8 mouse cellular contexts compared by ENCODE assay signal in the genomic region with DNA sequence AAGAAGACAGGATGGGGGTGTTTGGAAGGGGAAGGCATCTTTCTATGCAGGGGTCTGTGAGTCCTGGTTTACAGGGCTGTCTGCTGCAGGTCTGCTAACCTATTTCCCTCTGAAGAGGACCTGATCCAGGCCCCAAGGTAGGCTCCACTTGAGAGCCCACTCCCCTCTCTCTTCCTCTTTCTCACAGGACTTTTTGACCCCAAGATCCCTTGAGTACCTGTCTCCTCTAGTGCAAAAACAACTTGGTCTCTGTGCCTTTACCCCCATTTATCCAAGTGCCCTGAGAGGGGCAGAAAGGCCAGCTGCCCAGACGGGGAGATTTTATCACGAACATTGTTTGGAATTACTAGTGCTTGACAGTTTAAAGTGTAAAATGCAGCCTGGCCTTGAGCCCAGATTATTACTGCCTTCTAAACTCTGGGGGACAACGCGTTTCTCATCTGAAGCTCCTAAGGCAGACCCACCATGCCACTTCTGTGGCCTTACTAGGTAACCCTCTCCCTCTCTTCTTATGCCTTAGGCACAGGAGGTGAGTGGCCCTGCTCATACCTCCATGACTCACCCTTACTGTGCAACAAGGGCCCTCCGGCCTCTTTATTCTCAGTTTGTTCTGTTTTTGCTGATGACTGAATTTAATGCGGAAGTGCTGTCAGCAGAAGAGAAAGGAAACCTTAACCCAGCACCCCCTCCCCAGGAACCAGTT.
A peak's percentile ranks its signal among the peaks of the same experiment; 100 is the strongest.
DNase-seq lines count a peak whose midpoint lies in the region; ATAC-seq and TF ChIP-seq lines count a peak whose summit lies in the region.

No protein-coding gene starts in this region.

- no peak overlapping the region for H3K4me3 ChIP-seq in liver, adult 2 months (ENCODE audit: insufficient read depth, low read depth, low read length)
- no peak overlapping the region for H3K4me3 ChIP-seq in heart, embryonic 13.5 days

- no peaks in the 10 kb centered on the region for H3K79me2 ChIP-seq in liver, adult 2 months (ENCODE audit: control insufficient read depth, insufficient read depth, low read length)

- H3K4me1 ChIP-seq in liver, adult 2 months (ENCODE audit: control insufficient read depth, insufficient read depth, low read length) = peaks cover 46% of the 10 kb centered on the region
- H3K4me1 ChIP-seq in heart, embryonic 13.5 days = peaks cover 84% of the 10 kb centered on the region

- H3K27ac ChIP-seq in liver, adult 2 months (replicated peaks; ENCODE audit: insufficient read depth, low read depth, low read length) = peak overlapping the region; percentile 99
- peak overlapping the region; percentile 94 for H3K27ac ChIP-seq in heart, embryonic 13.5 days (replicated peaks)

- no peak for ATAC-seq in heart, embryonic 13.5 days (ENCODE audit: extremely low read depth, insufficient number of reproducible peaks, low FRiP score, low TSS enrichment)
- peak; percentile 14; the same call in 1 of the 2 replicates for ATAC-seq in megakaryocyte progenitor cell, adult 5-6 weeks (replicated peaks; ENCODE audit: poor library complexity)
- no peak for ATAC-seq in megakaryocyte-erythroid progenitor cell, adult 5-6 weeks (replicated peaks; ENCODE audit: low FRiP score, low TSS enrichment, poor library complexity, severe bottlenecking)

- H3K9me3 ChIP-seq in heart, embryonic 13.5 days = no peaks in the 10 kb centered on the region

- peak overlapping the region; percentile 47; the same call in 1 of the 2 replicates for H3K9ac ChIP-seq in liver, adult 2 months (ENCODE audit: low read depth, low read length)
- H3K9ac ChIP-seq in heart, embryonic 13.5 days = peak overlapping the region; percentile 78

- no peak for TF ChIP-seq POLR2A in liver, adult 2 months (IDR thresholded peaks at IDR 0.05; ENCODE audit: extremely low read depth, insufficient read depth, low read length)

- no peak for TF ChIP-seq CTCF in liver, adult 2 months (IDR thresholded peaks at IDR 0.05; ENCODE audit: low read depth, low read length)

- 13% methylated on average over 6 of the region's 6 CpGs for WGBS in liver, adult 2 months
- WGBS in heart, embryonic 13.5 days = 22% methylated on average over 6 of the region's 6 CpGs

- no peaks in the 10 kb centered on the region for H3K36me3 ChIP-seq in liver, adult 2 months (ENCODE audit: control insufficient read depth, insufficient read depth, low read length)
- no peaks in the 10 kb centered on the region for H3K36me3 ChIP-seq in heart, embryonic 13.5 days

- H3K4me2 ChIP-seq in heart, embryonic 13.5 days = 0 out of 2 replicates have a peak overlapping the region, but pooled peaks have one; percentile 11

- no peak for DNase-seq in liver, adult 2 months (ENCODE audit: extremely low read depth, low read depth, low spot score)
- no peak for DNase-seq in liver
- peak; percentile 85 for DNase-seq in kidney, postnatal 10 days
- no peak for DNase-seq in embryo, embryonic 9.5 days (ENCODE audit: extremely low spot score)
- no peak for DNase-seq in urinary bladder, adult 18-20 months (ENCODE audit: low spot score in 2 of 2)

- no peaks in the 10 kb centered on the region for H3K27me3 ChIP-seq in liver, adult 2 months (ENCODE audit: control insufficient read depth, insufficient read depth, low read length)
- no peaks in the 10 kb centered on the region for H3K27me3 ChIP-seq in heart, embryonic 13.5 days (replicated peaks)
